Mouse (Mus musculus) hindbrain, postnatal 0 days (tissue): ENCODE results near the gene Cc2d1b. TPM values are rescaled to one million over a fixed set of nuclear protein-coding genes. Genes with fewer than 3 reads are reported as not detected.

Experiments
- ATAC-seq: fragments of 200-750 bp; cut with Nextera tagmentation; 2 replicates; pipeline ENCODE4 v1.8.0; 2017; ENCODE audit warnings: mild to moderate bottlenecking, moderate TSS enrichment, moderate library complexity
- DNase-seq: peaks from one replicate; pipeline ENCODE4 v3.0.0-alpha.2; 2015; ENCODE audit warnings: low spot score
- H3K27ac ChIP-seq: fragments of 300-500 bp; sonication (generic); 2 replicates; pipeline ENCODE4 v1.5.1; 2014; ENCODE audit warnings: mild to moderate bottlenecking
- H3K27me3 ChIP-seq: fragments of 300-500 bp; sonication (generic); 2 replicates; pipeline ENCODE4 v1.6.1; 2014; ENCODE audit warnings: low read length, mixed read lengths; ENCODE audit not compliant: insufficient read depth
- H3K36me3 ChIP-seq: fragments of 300-500 bp; sonication (generic); 2 replicates; pipeline ENCODE4 v1.6.1; 2014; ENCODE audit warnings: low read length, mixed read lengths; ENCODE audit not compliant: insufficient read depth
- H3K4me1 ChIP-seq: fragments of 300-500 bp; sonication (generic); 2 replicates; pipeline ENCODE4 v1.6.1; 2014; ENCODE audit warnings: antibody characterized with exemption, low read length, mixed read lengths; ENCODE audit not compliant: insufficient read depth
- H3K4me2 ChIP-seq: fragments of 300-500 bp; sonication (generic); 2 replicates; pipeline ENCODE4 v1.6.1; 2014; ENCODE audit warnings: low read depth, mild to moderate bottlenecking, low read length, moderate library complexity, mixed read lengths
- H3K4me3 ChIP-seq: fragments of 300-500 bp; sonication (generic); 2 replicates; pipeline ENCODE4 v1.5.1; 2014; ENCODE audit warnings: low read length
- H3K9ac ChIP-seq: fragments of 300-500 bp; sonication (generic); replicated peaks from 2 replicates; pipeline ENCODE4 v1.6.1; 2014; ENCODE audit warnings: mild to moderate bottlenecking, low read length, moderate library complexity, mixed read lengths
- H3K9me3 ChIP-seq: fragments of 300-500 bp; sonication (generic); 2 replicates; pipeline ENCODE4 v1.6.1; 2016; ENCODE audit warnings: low read length, mixed read lengths
- CTCF ChIP-seq: IDR thresholded peaks from 2 replicates; pipeline ENCODE4 v1.5.1; 2016; ENCODE audit warnings: antibody characterized with exemption, control low read depth, low read depth
- WGBS: fragments of 180-500 bp; shearing (Covaris S2); extraction: QIAGEN DNeasy Blood & Tissue Kit; methylation state at CpG from one replicate; pipeline ENCODE4 v1.1.7; 2014; 5-methylcytosine and 5-hydroxymethylcytosine counted together
- polyA plus RNA-seq: library from polyadenylated mRNA; unstranded; fragments of >200 nt; fragmentation: Nextera tagmentation; extraction: Ambion mirVana; gene quantifications from 2 replicates; pipeline ENCODE4 v1.2.1, GENCODE M21; 2015
- total RNA-seq: library from RNA; depleted of rRNA; stranded (reverse); fragments of >200 nt; gene quantifications from 2 replicates; pipeline ENCODE4 v1.2.3, GENCODE M21; 2014

The Cc2d1b gene
- total and polyA plus RNA-seq, 2 experiments from 2014 or later = 18.7 to 39.4 TPM

DNA sequence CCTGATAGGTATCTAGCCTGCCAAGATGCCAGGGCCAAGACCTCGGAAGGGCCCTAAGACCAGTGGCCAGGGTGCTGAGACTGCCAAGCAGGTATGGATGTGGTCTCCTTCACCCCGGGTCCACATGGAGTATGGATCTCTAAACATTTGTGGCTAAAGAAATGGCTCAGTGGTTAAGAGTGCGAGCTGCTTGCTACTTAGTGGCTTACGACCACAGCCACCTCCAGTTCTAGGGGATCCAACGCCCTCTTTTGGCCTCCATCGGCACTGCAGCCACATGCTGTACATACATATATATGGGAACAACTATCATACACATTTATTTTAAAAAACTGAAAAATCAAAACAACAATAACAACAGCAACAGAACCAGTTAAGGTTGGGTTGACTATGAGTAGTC is 1.8 kb downstream of the Cc2d1b start:
- Histone ChIP-seq H3K9ac (no peak overlapping the region), H3K9me3 (no peaks in the 10 kb centered on the region), H3K27me3 (no peaks in the 10 kb centered on the region), H3K27ac (no peak overlapping the region), H3K36me3 (peaks cover 26% of the 10 kb centered on the region), H3K4me3 (no peak overlapping the region), H3K4me1 (peaks cover 12% of the 10 kb centered on the region; the same call in 1 of the 2 replicates), H3K4me2 (no peak overlapping the region)
- DNase-seq (no peak), ATAC-seq (no peak)
- 94% methylated on average over 6 of the region's 6 CpGs for WGBS
- peak; percentile 37; the same call in 1 of the 2 replicates for TF ChIP-seq CTCF

DNA sequence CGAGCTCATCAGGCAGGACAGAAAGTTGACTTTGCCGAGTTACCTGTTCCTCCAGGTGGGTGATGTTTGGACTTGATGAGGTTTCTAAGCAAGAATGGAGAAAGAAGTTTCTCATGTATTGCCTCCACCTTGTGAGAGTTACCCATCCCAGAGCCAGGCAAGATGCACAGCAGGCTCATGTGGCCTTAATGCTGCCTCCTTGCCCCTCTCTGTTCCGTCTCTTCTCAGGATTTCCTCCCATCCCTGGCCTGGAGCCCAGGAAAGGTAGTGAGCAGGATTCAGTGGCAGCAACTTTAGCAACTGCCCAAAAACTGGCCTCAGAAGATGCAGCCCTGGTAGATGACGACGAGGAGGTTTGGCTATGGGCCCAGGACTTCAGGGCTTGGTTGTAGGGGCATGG is 7.3 kb downstream of the Cc2d1b start:
- Histone ChIP-seq H3K4me1 (no peaks in the 10 kb centered on the region), H3K4me2 (no peak overlapping the region), H3K36me3 (peaks cover 42% of the 10 kb centered on the region), H3K9me3 (no peaks in the 10 kb centered on the region), H3K4me3 (no peak overlapping the region), H3K27me3 (no peaks in the 10 kb centered on the region), H3K27ac (no peak overlapping the region), H3K9ac (no peak overlapping the region)
- no peak for TF ChIP-seq CTCF
- ATAC-seq (no peak), DNase-seq (no peak)
- 76% methylated on average over 5 of the region's 5 CpGs for WGBS

DNA sequence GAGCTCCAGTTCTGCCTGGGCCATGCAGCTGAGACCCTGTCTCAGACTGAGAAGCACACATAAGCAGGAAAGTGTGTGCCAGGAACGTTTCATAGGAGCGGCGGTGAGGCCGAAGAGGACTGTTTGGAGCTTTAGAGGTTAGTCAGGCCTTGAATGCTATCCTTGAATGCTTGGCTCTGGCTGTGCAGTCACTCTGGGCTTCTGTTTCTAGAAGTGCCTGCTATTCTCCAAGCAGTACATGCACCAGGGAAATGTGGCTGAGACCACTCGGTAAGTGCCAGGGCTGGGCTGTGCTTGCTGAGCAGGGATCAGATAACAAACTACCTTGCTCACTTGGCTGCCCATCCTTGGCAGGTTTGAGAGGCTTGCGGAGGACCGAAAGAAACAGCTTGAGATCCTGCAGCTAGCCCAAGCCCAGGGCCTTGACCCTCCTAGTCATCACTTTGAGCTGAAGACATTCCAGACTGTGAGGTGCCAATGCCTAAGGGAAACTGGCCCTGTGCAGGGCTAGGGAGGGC is 9.7 kb downstream of the Cc2d1b start:
- no peak; the same call in 1 of the 2 replicates for ATAC-seq
- no peak for TF ChIP-seq CTCF
- no peak overlapping the region for H3K4me2 ChIP-seq
- no peak overlapping the region for H3K27ac ChIP-seq
- 93% methylated on average over 7 of the region's 7 CpGs for WGBS
- H3K9me3 ChIP-seq = no peaks in the 10 kb centered on the region
- no peaks in the 10 kb centered on the region for H3K27me3 ChIP-seq
- no peak overlapping the region for H3K9ac ChIP-seq
- H3K36me3 ChIP-seq = peaks cover 50% of the 10 kb centered on the region
- no peak for DNase-seq
- H3K4me3 ChIP-seq = no peak overlapping the region
- H3K4me1 ChIP-seq = no peaks in the 10 kb centered on the region

DNA sequence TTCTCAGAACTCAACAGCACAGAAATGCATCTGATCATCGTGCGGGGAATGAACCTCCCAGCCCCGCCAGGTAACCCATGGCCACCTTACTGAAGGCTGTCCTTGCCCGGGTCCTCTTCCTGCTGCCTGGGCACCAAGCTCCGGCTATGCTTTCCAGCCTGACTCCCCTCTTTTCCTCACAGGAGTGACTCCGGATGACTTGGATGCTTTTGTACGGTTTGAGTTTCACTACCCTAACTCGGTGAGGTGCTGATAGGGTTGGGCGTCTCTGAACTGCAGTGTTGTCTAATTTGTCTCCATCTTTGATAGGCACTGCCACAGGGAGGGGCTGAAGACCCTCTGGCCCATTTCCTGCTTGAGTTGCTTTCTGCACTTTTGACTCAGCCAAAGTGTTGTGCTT is 10.4 kb downstream of the Cc2d1b start:
- 97% methylated on average over 9 of the region's 9 CpGs for WGBS
- peaks cover 44% of the 10 kb centered on the region for H3K36me3 ChIP-seq
- H3K9ac ChIP-seq = no peak overlapping the region
- DNase-seq (no peak), ATAC-seq (no peak)
- H3K4me3 ChIP-seq = no peak overlapping the region
- no peaks in the 10 kb centered on the region for H3K4me1 ChIP-seq
- no peak overlapping the region for H3K27ac ChIP-seq
- no peak for TF ChIP-seq CTCF
- no peaks in the 10 kb centered on the region for H3K27me3 ChIP-seq
- H3K9me3 ChIP-seq = no peaks in the 10 kb centered on the region
- no peak overlapping the region for H3K4me2 ChIP-seq

DNA sequence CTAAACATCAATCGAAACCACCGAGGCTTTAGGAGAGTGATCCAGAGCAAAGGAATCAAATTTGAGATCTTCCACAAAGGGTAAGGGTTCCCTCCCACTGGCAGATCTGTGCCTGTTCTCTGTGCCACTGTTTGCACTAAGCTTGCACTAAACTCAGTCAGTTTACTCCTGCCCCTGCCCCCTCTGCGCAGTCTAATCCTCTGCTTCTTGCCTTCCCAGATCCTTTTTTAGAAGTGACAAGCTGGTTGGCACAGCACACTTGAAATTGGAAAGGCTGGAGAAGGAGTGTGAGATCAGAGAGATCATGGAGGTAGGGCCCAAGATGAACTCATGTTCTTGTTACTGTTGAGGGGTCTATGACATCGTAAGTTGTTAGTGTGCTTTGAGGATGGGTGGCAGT is 11.9 kb downstream of the Cc2d1b start:
- TF ChIP-seq CTCF = no peak
- no peaks in the 10 kb centered on the region for H3K9me3 ChIP-seq
- H3K4me2 ChIP-seq = no peak overlapping the region
- no peak overlapping the region for H3K27ac ChIP-seq
- DNase-seq (no peak), ATAC-seq (no peak)
- no peaks in the 10 kb centered on the region for H3K27me3 ChIP-seq
- H3K36me3 ChIP-seq = peaks cover 29% of the 10 kb centered on the region
- WGBS = 97% methylated on average over 4 of the region's 4 CpGs
- H3K9ac ChIP-seq = no peak overlapping the region
- no peaks in the 10 kb centered on the region for H3K4me1 ChIP-seq
- H3K4me3 ChIP-seq = no peak overlapping the region

DNA sequence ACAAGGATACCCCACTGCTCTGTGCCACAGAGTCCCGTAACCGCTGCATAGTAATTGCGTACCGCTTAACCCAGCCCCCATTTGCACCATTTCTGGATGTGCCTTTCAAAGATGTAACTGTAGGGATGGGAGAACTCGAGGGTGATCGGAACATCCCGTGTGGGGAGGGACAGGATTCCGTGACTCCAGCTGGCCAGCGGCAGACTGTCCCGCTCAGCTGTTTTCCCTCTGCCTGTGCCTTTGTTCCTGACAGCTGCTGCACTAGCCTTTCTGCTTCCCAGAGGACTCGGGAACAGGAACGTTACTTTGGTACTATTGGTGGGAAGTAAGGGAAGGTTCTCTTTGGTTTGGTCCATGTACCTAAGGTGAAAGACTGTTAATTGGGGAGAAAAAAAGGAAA is 14.0 kb downstream of the Cc2d1b start:
- no peaks in the 10 kb centered on the region for H3K27me3 ChIP-seq
- H3K4me2 ChIP-seq = no peak overlapping the region
- H3K36me3 ChIP-seq = peaks cover 29% of the 10 kb centered on the region
- WGBS = 59% methylated on average over 12 of the region's 12 CpGs
- TF ChIP-seq CTCF = no peak
- H3K9me3 ChIP-seq = no peaks in the 10 kb centered on the region
- H3K9ac ChIP-seq = no peak overlapping the region
- ATAC-seq = no peak
- no peak overlapping the region for H3K4me3 ChIP-seq
- H3K4me1 ChIP-seq = no peaks in the 10 kb centered on the region
- DNase-seq = no peak
- H3K27ac ChIP-seq = peak overlapping the region; percentile 32; the same call in 1 of the 2 replicates

DNA sequence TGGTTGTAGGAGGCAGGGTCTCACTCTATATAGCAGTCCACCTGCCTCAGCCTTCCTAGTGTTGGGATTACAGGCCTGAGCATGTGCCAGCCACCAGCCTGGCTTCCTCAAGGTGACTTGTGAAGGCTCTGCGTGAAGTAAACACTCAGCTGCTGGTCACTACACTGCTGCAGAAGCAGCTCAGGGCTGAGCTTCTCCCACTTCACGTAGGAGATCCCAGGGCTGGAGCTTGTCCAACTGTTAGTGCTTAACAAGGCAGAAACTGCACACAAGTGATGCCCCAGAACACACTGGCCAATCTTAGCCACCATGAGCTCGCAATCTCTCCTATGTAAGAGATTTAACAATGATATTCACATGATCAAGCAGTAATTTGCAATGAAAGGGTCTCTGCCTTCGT is 15.0 kb downstream of the Cc2d1b start:
- Histone ChIP-seq H3K27me3 (no peaks in the 10 kb centered on the region), H3K9ac (no peak overlapping the region), H3K36me3 (peaks cover 37% of the 10 kb centered on the region), H3K27ac (peak overlapping the region; percentile 36; the same call in 1 of the 2 replicates), H3K9me3 (no peaks in the 10 kb centered on the region), H3K4me1 (no peaks in the 10 kb centered on the region), H3K4me3 (no peak overlapping the region), H3K4me2 (no peak overlapping the region)
- DNase-seq = peak; percentile 58
- no peak for TF ChIP-seq CTCF
- peak; percentile 24; the same call in 1 of the 2 replicates for ATAC-seq
- 37% methylated on average over 4 of the region's 4 CpGs for WGBS
